Mouse (Mus musculus) limb, embryonic 14.5 days (tissue): ENCODE results near the gene Phf24. TPM values are rescaled to one million over a fixed set of nuclear protein-coding genes. Genes with fewer than 3 reads are reported as not detected.

ENCODE experiments used
- ATAC-seq: fragments of 200-750 bp; cut with Nextera tagmentation; 2 replicates; pipeline ENCODE4 v1.8.0; 2017; ENCODE audit warnings: low read depth, moderate number of reproducible peaks, moderate TSS enrichment; ENCODE audit not compliant: low FRiP score
- DNase-seq: peaks from one replicate; pipeline ENCODE4 v3.0.0-alpha.2; 2015; ENCODE audit warnings: low spot score
- H3K27ac ChIP-seq: fragments of 300-500 bp; sonication (generic); replicated peaks from 2 replicates; pipeline ENCODE4 v1.5.1; 2014; ENCODE audit warnings: low read depth, mild to moderate bottlenecking, low read length, moderate library complexity, mixed read lengths
- H3K27me3 ChIP-seq: fragments of 300-500 bp; sonication (generic); 2 replicates; pipeline ENCODE4 v1.6.1; 2014; ENCODE audit warnings: low read length, mixed read lengths; ENCODE audit not compliant: control insufficient read depth, insufficient read depth
- H3K36me3 ChIP-seq: fragments of 300-500 bp; sonication (generic); 2 replicates; pipeline ENCODE4 v1.6.1; 2014; ENCODE audit warnings: mild to moderate bottlenecking, low read length, moderate library complexity, mixed read lengths; ENCODE audit not compliant: control insufficient read depth, insufficient read depth
- H3K4me1 ChIP-seq: fragments of 300-500 bp; sonication (generic); 2 replicates; pipeline ENCODE4 v1.6.1; 2014; ENCODE audit warnings: antibody characterized with exemption, low read length, mixed read lengths; ENCODE audit not compliant: control insufficient read depth, insufficient read depth
- H3K4me2 ChIP-seq: fragments of 300-500 bp; sonication (generic); replicated peaks from 2 replicates; pipeline ENCODE4 v1.6.1; 2014; ENCODE audit warnings: low read depth, mild to moderate bottlenecking, low read length, moderate library complexity; ENCODE audit not compliant: severe bottlenecking
- H3K4me3 ChIP-seq: fragments of 300-500 bp; sonication (generic); replicated peaks from 2 replicates; pipeline ENCODE4 v1.5.1; 2014; ENCODE audit warnings: low read length
- H3K9ac ChIP-seq: fragments of 300-500 bp; sonication (generic); 2 replicates; pipeline ENCODE4 v1.6.1; 2014; ENCODE audit warnings: mild to moderate bottlenecking, low read depth, low read length, moderate library complexity; ENCODE audit not compliant: severe bottlenecking
- H3K9me3 ChIP-seq: fragments of 300-500 bp; sonication (generic); 2 replicates; pipeline ENCODE4 v1.6.1; 2016; ENCODE audit warnings: low read length; ENCODE audit not compliant: control insufficient read depth
- POLR2A ChIP-seq: fragments of 200-500 bp; IDR thresholded peaks from 2 replicates; pipeline ENCODE4 v1.8.0; 2012; ENCODE audit warnings: inconsistent platforms, mild to moderate bottlenecking, moderate library complexity, borderline replicate concordance; ENCODE audit not compliant: insufficient read depth, insufficient read length; ENCODE audit errors: extremely low read depth
- WGBS: fragments of 180-500 bp; shearing (Covaris S2); extraction: QIAGEN DNeasy Blood & Tissue Kit; methylation state at CpG from one replicate; pipeline ENCODE4 v1.1.7; 2014; 5-methylcytosine and 5-hydroxymethylcytosine counted together
- polyA plus RNA-seq, 2 experiments: library from polyadenylated mRNA; depleted of rRNA in 1 of 2; stranded (reverse) in 1 of 2; unstranded in 1 of 2; fragments of >200 nt; fragmentation: Nextera tagmentation in 1 of 2; extraction: Ambion mirVana in 1 of 2; gene quantifications; 2 replicates each; pipeline versions ENCODE4 v1.2.1 to v1.2.3; 2012 to 2014

Phf24 gene
- polyA plus RNA-seq, 2 experiments, result 1.1 to 2.7 TPM

- no peak for TF ChIP-seq POLR2A
- Histone ChIP-seq H3K4me3 (no peak overlapping the region), H3K4me2 (no peak overlapping the region), H3K4me1 (no peaks in the 10 kb centered on the region), H3K36me3 (no peaks in the 10 kb centered on the region), H3K9ac (no peak overlapping the region), H3K27me3 (no peaks in the 10 kb centered on the region), H3K9me3 (no peaks in the 10 kb centered on the region), H3K27ac (no peak overlapping the region)
- DNase-seq (no peak), ATAC-seq (no peak)
- 47% methylated on average over 1 of the region's 1 CpGs for WGBS
These were observed 35.8 kb upstream of the Phf24 start for GRCm38 (mm10) chr4:42880677-42880948.

- DNase-seq (no peak), ATAC-seq (no peak)
- Histone ChIP-seq H3K4me3 (no peak overlapping the region), H3K27me3 (no peaks in the 10 kb centered on the region), H3K4me1 (no peaks in the 10 kb centered on the region), H3K9me3 (no peaks in the 10 kb centered on the region), H3K4me2 (no peak overlapping the region), H3K27ac (no peak overlapping the region), H3K9ac (no peak overlapping the region), H3K36me3 (no peaks in the 10 kb centered on the region)
- TF ChIP-seq POLR2A, result no peak
- WGBS, result 88% methylated on average over 6 of the region's 6 CpGs
These were observed 29.5 kb upstream of the Phf24 start for GRCm38 (mm10) chr4:42886926-42887325.

GRCm38 (mm10) chr4:42888806-42889205, 27.7 kb upstream of the Phf24 start:
- no peaks in the 10 kb centered on the region for H3K9me3 ChIP-seq
- no peak for DNase-seq
- H3K4me2 ChIP-seq, result no peak overlapping the region
- H3K4me1 ChIP-seq, result no peaks in the 10 kb centered on the region
- H3K4me3 ChIP-seq, result no peak overlapping the region
- H3K9ac ChIP-seq, result no peak overlapping the region
- ATAC-seq, result no peak
- no peaks in the 10 kb centered on the region for H3K27me3 ChIP-seq
- no peak for TF ChIP-seq POLR2A
- H3K27ac ChIP-seq, result no peak overlapping the region
- whole genome bisulfite sequencing, result 93% methylated on average over 6 of the region's 6 CpGs
- H3K36me3 ChIP-seq, result no peaks in the 10 kb centered on the region

GRCm38 (mm10) chr4:42891176-42891575, 25.3 kb upstream of the Phf24 start:
- WGBS, result 59% methylated on average over 7 of the region's 7 CpGs
- H3K27me3 ChIP-seq, result no peaks in the 10 kb centered on the region
- no peak for ATAC-seq
- no peak overlapping the region for H3K4me3 ChIP-seq
- no peaks in the 10 kb centered on the region for H3K9me3 ChIP-seq
- H3K9ac ChIP-seq, result no peak overlapping the region
- no peak for DNase-seq
- no peaks in the 10 kb centered on the region for H3K36me3 ChIP-seq
- H3K4me2 ChIP-seq, result no peak overlapping the region
- H3K4me1 ChIP-seq, result no peaks in the 10 kb centered on the region
- H3K27ac ChIP-seq, result no peak overlapping the region
- TF ChIP-seq POLR2A, result no peak

- Histone ChIP-seq H3K27ac (no peak overlapping the region), H3K4me2 (no peak overlapping the region), H3K4me3 (no peak overlapping the region), H3K9ac (no peak overlapping the region), H3K27me3 (no peaks in the 10 kb centered on the region), H3K9me3 (no peaks in the 10 kb centered on the region), H3K36me3 (no peaks in the 10 kb centered on the region), H3K4me1 (no peaks in the 10 kb centered on the region)
- 76% methylated on average over 7 of the region's 7 CpGs for WGBS
- no peak for DNase-seq
- TF ChIP-seq POLR2A, result no peak
- no peak for ATAC-seq
These were observed 21.3 kb upstream of the Phf24 start for GRCm38 (mm10) chr4:42895118-42895517.

- DNase-seq (no peak), ATAC-seq (no peak)
- no peaks in the 10 kb centered on the region for H3K36me3 ChIP-seq
- H3K27me3 ChIP-seq, result no peaks in the 10 kb centered on the region
- H3K4me3 ChIP-seq, result no peak overlapping the region
- no peak for TF ChIP-seq POLR2A
- H3K4me1 ChIP-seq, result no peaks in the 10 kb centered on the region
- WGBS, result 35% methylated on average over 3 of the region's 3 CpGs
- H3K27ac ChIP-seq, result no peak overlapping the region
- H3K9ac ChIP-seq, result no peak overlapping the region
- H3K4me2 ChIP-seq, result no peak overlapping the region
- H3K9me3 ChIP-seq, result no peaks in the 10 kb centered on the region
These were observed 17.5 kb upstream of the Phf24 start for GRCm38 (mm10) chr4:42898914-42899313.
